Mouse (Mus musculus): ENCODE measurements at regions not wholly inside any gene's neighbourhood (a gene's known extent, or its start where the extent isn't known, plus 50 kb on each side); places are given as distances from the start of the nearest gene placed in this dataset.

GRCm38 (mm10) chr9:27665659-27666058 lies 124.9 kb upstream of the Opcml start:
- TF ChIP-seq CTCF (IDR thresholded peaks at IDR 0.05; ENCODE audit: insufficient read depth, low read length) (no peak), POLR2A (IDR thresholded peaks at IDR 0.05; ENCODE audit: borderline replicate concordance, extremely low read depth, low read depth, low read length) (no peak)
